Mouse (Mus musculus) urinary bladder, adult 2 months (tissue): ENCODE results near the gene Atg4b. TPM values are rescaled to one million over a fixed set of nuclear protein-coding genes. Genes with fewer than 3 reads are reported as not detected.

Source experiments
- DNase-seq: peaks from one replicate; pipeline ENCODE4 v3.0.0; 2022; ENCODE audit warnings: low spot score
- polyA plus RNA-seq: library from polyadenylated mRNA; depleted of rRNA; stranded (reverse); fragments of >200 nt; gene quantifications from 2 replicates; pipeline ENCODE4 v1.2.3, GENCODE M21; 2012; rRNA removed

Gene Atg4b
- polyA plus RNA-seq: 49.8 and 52.4 TPM in 2 replicates

GRCm38 (mm10) chr1:93751290-93751689, at the start of gene Atg4b:
Atg4b (plus strand) TSS chr1:93751500.
- DNase-seq: no peak

DNA sequence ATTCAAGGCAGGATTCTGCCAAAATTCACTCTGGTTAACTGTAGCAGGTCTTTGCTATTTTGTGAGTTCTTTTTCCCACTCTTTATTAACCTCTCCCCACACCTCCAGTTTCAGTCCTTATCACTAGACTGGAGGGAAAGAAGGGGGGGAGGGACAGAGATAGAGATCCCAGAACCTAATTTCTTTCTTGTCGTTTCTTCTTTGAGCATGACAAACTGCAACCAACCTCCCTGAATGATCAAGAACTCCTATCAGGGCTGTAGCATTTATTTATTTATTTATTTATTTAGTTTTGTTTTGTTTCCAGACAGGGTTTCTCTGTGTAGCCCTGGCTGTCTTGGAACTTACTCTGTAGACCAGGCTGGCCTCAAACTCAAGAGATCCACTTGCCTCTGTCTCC, 49.2 kb upstream of the Atg4b start:
- no peak for DNase-seq

DNA sequence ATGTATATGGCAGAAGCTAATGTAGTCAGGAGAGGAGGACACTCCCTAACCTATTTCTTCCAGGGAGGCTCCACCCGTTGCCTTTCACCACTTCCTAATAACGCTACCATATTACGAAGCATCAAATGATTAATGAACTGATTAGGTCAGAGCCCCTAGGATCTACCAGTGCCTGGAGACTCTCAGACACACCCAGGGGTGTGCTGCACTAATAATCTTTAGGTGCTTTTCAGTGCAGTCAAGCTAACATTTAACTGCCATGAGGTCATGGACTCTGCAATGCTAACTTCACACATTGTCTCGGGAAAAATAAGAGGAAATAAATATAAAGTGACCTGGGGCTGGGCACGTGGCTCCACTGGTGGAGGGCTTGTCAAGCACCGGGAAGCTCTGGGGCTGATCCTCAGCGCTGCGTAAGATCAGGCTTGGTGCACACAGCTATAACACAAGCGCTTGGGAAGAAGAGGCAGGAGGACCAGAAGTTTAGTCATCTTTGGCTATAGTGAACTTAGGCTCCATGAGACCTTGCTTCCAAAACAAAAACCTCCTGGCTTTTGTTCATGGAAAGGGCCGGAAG, 47.7 kb upstream of the Atg4b start:
- DNase-seq: no peak

DNA sequence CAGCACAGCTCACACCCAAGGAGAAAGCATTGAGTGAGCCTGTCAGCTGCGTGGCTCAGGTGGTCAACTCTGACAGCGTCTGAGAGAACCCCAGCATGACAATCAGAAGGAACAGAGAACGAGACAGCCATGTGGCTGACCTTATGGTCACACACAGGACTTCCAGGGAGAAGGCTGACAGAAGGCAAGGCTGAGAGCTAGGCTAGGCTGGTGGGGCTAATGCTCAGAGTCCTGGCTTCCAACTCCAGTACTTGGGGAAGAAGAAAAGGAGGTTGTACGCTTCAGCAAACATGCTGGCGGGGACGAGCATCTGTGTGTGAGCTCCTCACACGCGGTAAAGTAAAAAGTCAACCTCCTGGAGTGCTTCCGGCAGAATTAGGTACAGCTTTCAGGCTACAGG, 47.0 kb upstream of the Atg4b start:
- DNase-seq: no peak

DNA sequence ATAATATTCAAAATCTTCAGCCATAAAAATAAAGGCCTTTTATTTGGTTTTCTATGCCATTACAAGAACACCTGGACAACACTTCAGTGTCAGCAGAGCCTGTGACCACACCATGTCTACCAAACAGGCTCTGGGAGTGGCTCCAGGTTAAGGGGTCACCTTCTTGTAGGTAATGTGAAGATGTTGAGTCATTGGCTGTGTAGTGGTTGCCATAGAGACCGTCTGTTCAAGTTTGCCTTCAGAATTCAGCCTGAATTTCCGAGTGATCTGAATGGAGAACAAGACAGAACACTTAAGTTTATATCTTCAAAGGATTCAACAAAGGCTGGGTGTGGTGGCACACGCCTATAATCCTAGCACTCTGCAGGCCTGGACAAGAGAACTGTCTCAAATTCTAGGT, 45.9 kb upstream of the Atg4b start:
- DNase-seq: no peak

- no peak for DNase-seq
Measured at GRCm38 (mm10) chr1:93716166-93716565, 35.1 kb upstream of the Atg4b start.

DNA sequence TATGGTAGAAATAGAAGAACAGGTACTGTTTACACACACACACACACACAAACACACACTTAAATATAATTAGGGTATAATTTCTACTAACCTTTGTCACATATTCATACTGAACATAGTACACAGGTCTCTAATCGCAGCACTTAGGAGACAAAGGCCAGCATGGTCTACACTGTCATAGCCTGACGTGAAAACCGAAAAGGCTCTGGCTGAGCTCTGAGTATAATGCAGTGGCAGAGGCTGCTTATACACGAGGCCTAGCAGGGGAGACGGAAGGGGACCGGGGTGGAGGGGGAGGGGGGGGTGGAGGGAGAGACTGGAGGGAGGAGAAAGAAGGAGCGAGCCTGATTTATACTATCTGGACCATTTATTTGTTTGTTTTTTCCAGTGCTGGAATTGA, 29.7 kb upstream of the Atg4b start:
- DNase-seq: no peak

- DNase-seq: no peak
Measured at GRCm38 (mm10) chr1:93724623-93725022, 26.7 kb upstream of the Atg4b start.

GRCm38 (mm10) chr1:93725665-93726064, 25.6 kb upstream of the Atg4b start:
- no peak for DNase-seq

DNA sequence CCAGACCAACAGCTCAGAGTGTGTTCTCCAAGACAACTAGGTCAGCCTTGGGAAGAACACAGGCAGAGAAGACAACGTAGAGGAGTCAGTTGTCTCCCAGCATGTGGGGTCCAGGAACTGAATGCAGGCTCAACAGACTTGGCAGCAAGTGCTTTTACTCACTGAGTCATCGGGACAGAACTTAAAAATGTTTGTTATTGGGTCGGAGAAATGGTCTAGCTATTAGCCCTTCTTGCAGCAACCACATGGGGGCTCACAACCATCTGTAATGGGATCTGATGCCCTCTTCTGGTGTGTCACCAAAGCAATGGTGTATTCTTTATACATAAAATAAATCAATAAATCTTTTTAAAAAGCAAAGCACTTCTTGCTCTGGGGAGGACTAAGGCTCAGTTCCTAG, 25.2 kb upstream of the Atg4b start:
- no peak for DNase-seq

- DNase-seq: no peak
Measured at GRCm38 (mm10) chr1:93726974-93727373, 24.3 kb upstream of the Atg4b start.

DNA sequence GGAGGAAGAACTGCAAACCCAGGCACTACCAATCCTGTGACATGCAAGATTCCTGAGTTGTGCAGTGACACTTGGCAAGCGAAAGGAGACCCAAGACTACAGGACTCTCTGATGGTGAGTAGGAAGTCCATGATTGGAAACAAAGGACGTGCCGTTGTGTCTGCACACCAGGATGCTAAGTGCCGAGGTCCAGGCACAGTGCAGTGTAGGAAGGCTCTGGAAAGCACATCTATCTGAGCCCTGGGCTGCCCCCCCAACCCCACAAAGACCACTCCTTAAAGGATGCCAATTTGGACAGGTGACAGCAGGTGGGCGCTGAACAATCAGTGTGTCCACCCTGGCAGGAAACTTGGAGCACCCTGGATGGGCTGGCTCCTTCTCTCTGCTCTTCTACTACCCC, 20.2 kb upstream of the Atg4b start:
- DNase-seq: no peak

GRCm38 (mm10) chr1:93731880-93732281, 19.4 kb upstream of the Atg4b start:
- DNase-seq: no peak

- no peak for DNase-seq
Measured at GRCm38 (mm10) chr1:93735859-93736258, 15.4 kb upstream of the Atg4b start.

DNA sequence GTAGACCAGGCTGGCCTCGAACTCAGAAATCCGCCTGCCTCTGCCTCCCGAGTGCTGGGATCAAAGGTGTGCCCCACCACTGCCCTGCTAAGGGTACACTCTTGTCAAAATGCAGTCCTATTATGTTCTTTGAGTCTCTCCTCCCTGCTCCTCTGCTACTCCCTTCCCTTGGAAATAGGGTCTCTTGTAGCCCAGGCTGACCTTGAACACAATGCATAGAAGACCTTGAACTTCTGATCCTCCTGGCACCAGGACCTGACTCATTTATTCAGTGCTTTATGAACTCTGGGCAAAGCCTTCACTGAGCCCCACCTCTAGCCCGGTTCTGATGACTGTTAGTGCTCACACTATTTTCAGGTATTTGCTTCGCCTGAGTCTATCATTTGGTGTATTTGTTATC, 13.6 kb upstream of the Atg4b start:
- no peak for DNase-seq

DNA sequence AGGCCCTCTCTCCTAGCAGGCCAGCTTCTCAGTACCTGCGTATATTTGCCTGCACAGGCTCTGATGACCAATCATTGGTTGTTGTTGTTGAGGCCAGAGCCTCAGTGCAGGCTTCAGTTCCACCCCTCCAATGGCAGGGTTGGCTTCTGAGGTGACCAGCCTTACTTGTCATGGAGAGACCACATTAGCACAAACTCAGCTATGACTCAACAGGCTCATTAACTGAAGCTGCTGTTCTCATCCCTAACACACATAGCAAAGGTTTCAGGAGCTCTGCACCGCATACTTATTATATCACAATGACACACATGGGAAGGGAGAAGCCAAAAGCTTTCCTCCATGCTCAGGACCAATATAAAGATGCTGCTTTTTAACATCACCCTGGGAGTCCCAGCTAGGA, 10.6 kb upstream of the Atg4b start:
- DNase-seq: no peak

- DNase-seq: no peak
Measured at GRCm38 (mm10) chr1:93741987-93742386, 9.3 kb upstream of the Atg4b start.

- DNase-seq: no peak
Measured at GRCm38 (mm10) chr1:93742910-93743309, 8.4 kb upstream of the Atg4b start.

GRCm38 (mm10) chr1:93746179-93746578, 5.1 kb upstream of the Atg4b start:
- DNase-seq: no peak

- no peak for DNase-seq
Measured at GRCm38 (mm10) chr1:93748539-93748938, 2.8 kb upstream of the Atg4b start.

- DNase-seq: peak; percentile 58
Measured at GRCm38 (mm10) chr1:93753911-93754572, 2.7 kb downstream of the Atg4b start.

DNA sequence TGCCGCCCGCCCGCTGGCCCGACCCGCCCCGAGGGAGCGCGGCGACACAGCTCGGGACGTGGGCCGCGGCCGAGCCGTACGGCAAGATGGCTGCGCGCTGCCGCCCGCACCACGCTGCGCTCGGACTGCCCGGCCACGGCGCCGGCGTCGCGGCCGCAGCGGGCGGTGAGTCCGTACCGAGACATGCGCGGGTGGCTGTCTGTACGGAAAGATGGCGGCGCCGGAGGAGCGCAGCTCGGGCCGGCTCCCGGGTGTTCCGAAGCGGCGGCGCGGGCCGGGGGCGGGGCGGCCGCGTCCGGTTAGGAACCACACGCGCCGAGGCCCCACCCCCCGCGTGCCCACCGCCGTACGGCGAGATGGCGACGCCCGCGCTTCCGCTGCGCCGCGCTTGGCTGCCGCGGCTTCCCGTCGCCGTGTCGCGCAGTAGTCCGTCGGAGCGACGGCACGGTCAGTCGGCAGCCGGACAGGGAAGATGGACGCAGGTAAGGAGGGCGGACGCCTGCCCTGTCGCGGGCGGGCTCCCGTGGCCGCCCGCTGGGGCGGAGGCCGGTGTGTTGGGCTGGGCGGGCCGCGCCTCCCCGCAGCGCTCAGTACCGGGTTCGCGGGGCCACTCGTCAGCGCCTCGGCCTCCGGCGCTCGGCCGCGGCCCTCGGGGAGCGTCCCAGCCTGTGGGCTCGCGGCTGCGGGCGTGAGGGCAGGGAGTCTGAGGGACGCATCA, 3.4 kb downstream of the Atg4b start, which contains the start of gene Thap4:
Gene Thap4, minus strand, starts transcription at position 292 of the 718 bp plus-strand sequence.
- peak; percentile 91 for DNase-seq

- DNase-seq: no peak
Measured at GRCm38 (mm10) chr1:93755291-93755610, 4.0 kb downstream of the Atg4b start.
